Mouse (Mus musculus): ENCODE data around the gene Atxn1. TPM values are rescaled to one million over a fixed set of nuclear protein-coding genes. Genes with fewer than 3 reads are reported as not detected.
A peak's percentile ranks its signal among the peaks of the same experiment; 100 is the strongest.

Atxn1 gene
- polyA plus RNA-seq, 1 experiment, result 34.9 TPM

DNA sequence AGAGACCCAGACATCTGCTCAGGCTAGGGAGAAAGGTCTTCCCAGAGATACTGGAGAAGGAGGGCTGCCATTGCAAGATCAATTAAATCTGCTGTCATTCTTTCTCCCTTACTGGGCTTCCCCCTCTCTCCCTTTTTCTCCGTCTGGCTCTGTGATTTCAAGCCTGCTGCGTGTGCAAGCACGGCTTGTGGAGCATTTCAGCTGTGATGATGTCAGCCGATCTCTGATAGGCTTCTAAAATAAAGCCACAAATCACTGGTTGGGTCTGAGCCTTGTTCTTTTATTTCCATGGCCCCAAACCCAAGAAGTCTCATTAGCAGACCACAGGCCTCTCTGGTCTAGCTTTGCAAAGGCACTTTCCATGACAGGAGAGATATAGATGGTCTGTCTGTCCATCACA lies 399.9 kb downstream of the Atxn1 start:
- WGBS, result 83% methylated on average over 4 of the region's 4 CpGs
- Histone ChIP-seq H3K27ac (ENCODE audit: insufficient read depth, low read depth, low read length) (no peak overlapping the region), H3K4me3 (ENCODE audit: low read depth, low read length) (no peak overlapping the region), H3K27me3 (ENCODE audit: control insufficient read depth, insufficient read depth, low read length) (no peaks in the 10 kb centered on the region), H3K36me3 (ENCODE audit: control insufficient read depth, insufficient read depth, low read length) (peaks cover 15% of the 10 kb centered on the region), H3K4me1 (ENCODE audit: control insufficient read depth, insufficient read depth, insufficient read length, low read length) (no peaks in the 10 kb centered on the region)
- TF ChIP-seq CTCF (IDR thresholded peaks at IDR 0.05; ENCODE audit: extremely low read depth, insufficient read length, insufficient replicate concordance, low read depth, low read length) (no peak), POLR2A (IDR thresholded peaks at IDR 0.05; ENCODE audit: low read depth, low read length) (no peak)

DNA sequence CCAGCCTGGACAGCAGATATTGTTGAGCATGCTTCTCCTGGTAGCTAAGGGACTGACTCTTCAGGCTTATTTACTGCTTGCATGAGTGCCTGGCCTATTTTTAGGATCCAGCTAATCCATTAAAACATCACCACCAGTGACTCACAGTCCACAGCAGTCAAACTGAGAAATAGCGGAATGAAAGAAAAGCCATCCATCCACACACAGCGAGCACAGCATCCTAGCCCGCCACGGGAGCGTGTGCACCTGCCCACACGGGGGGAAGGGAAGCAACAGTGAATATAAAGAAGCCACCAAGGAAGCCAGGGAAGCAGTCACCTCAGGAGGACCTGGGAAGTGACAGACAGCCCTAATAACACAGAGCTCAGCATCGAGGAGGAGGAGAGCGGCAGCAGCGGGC lies 402.8 kb downstream of the Atxn1 start:
- Histone ChIP-seq H3K4me1 (ENCODE audit: control insufficient read depth, insufficient read depth, insufficient read length, low read length) (no peaks in the 10 kb centered on the region), H3K36me3 (ENCODE audit: control insufficient read depth, insufficient read depth, low read length) (peaks cover 10% of the 10 kb centered on the region), H3K27me3 (ENCODE audit: control insufficient read depth, insufficient read depth, low read length) (no peaks in the 10 kb centered on the region), H3K27ac (ENCODE audit: insufficient read depth, low read depth, low read length) (no peak overlapping the region), H3K4me3 (ENCODE audit: low read depth, low read length) (no peak overlapping the region)
- TF ChIP-seq CTCF (IDR thresholded peaks at IDR 0.05; ENCODE audit: extremely low read depth, insufficient read length, insufficient replicate concordance, low read depth, low read length) (no peak), POLR2A (IDR thresholded peaks at IDR 0.05; ENCODE audit: low read depth, low read length) (no peak)
- WGBS, result 83% methylated on average over 9 of the region's 9 CpGs

DNA sequence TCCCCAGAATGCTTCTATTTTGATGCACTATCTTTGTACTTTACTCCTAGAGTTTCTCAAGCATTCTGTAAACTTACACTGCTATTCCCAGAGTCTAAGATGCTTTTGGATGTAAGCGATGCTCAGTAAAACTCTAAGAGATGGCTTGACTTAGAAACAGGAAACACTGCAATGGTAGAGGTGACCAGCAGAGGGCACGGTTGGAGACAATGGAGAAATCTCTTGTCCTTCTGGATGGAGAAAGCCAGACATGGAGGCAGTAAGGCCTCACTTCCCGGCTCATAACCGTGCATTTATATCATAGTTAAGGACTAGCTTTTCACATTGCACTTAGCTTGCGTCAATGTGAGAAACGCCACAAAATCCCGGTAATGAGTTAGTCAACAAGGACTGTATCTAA lies 404.3 kb downstream of the Atxn1 start:
- Histone ChIP-seq H3K4me3 (ENCODE audit: low read depth, low read length) (no peak overlapping the region), H3K4me1 (ENCODE audit: control insufficient read depth, insufficient read depth, insufficient read length, low read length) (no peaks in the 10 kb centered on the region), H3K27me3 (ENCODE audit: control insufficient read depth, insufficient read depth, low read length) (no peaks in the 10 kb centered on the region), H3K36me3 (ENCODE audit: control insufficient read depth, insufficient read depth, low read length) (peaks cover 2% of the 10 kb centered on the region; the same call in 1 of the 2 replicates), H3K27ac (ENCODE audit: insufficient read depth, low read depth, low read length) (no peak overlapping the region)
- TF ChIP-seq CTCF (IDR thresholded peaks at IDR 0.05; ENCODE audit: extremely low read depth, insufficient read length, insufficient replicate concordance, low read depth, low read length) (0 out of 2 replicates have a peak, but pooled peaks have one; percentile 30), POLR2A (IDR thresholded peaks at IDR 0.05; ENCODE audit: low read depth, low read length) (no peak)
- WGBS, result 72% methylated on average over 7 of the region's 7 CpGs

DNA sequence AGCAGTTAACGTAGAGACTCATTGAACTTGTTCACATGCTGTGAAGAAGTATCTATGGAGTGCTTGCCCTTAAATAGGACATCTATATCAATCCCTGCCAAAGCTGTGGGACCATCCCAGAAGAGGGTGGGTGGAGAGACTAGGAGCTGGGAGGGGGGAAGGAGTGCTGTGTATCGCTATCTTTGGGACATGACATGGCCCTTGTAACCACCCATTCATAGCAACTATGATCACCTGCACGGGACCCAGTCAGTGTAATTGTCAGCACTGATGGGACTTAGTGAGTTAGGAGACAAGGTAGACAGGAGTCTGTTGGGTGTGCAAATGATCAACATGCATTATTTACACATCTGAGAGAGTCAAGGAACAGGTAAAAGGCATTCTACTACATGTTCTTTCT lies 405.6 kb downstream of the Atxn1 start:
- TF ChIP-seq CTCF (IDR thresholded peaks at IDR 0.05; ENCODE audit: extremely low read depth, insufficient read length, insufficient replicate concordance, low read depth, low read length) (no peak), POLR2A (IDR thresholded peaks at IDR 0.05; ENCODE audit: low read depth, low read length) (no peak)
- Histone ChIP-seq H3K27me3 (ENCODE audit: control insufficient read depth, insufficient read depth, low read length) (no peaks in the 10 kb centered on the region), H3K4me3 (ENCODE audit: low read depth, low read length) (no peak overlapping the region), H3K27ac (ENCODE audit: insufficient read depth, low read depth, low read length) (no peak overlapping the region), H3K36me3 (ENCODE audit: control insufficient read depth, insufficient read depth, low read length) (peaks cover 2% of the 10 kb centered on the region), H3K4me1 (ENCODE audit: control insufficient read depth, insufficient read depth, insufficient read length, low read length) (no peaks in the 10 kb centered on the region)
- 91% methylated on average over 3 of the region's 3 CpGs for WGBS

DNA sequence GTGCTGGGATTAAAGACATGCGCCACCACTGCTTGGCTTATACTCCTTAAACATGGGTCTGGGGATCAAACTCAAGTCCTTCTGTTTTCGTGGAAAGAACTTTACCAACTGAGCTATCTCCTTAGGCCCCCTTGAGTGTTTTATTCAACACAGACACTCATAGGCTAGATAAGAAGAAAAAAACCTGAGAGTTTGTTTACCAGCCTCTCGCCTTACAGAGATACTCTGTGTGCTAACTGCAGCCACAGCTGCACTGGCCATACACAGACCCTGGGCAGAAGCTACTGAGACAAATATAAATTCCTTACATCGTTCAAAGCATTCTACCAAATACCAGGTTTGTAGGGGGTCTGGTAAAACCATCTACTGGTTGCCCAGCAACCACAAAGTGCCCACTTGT lies 406.4 kb downstream of the Atxn1 start:
- Histone ChIP-seq H3K27ac (ENCODE audit: insufficient read depth, low read depth, low read length) (no peak overlapping the region), H3K4me3 (ENCODE audit: low read depth, low read length) (no peak overlapping the region), H3K36me3 (ENCODE audit: control insufficient read depth, insufficient read depth, low read length) (peaks cover 2% of the 10 kb centered on the region), H3K27me3 (ENCODE audit: control insufficient read depth, insufficient read depth, low read length) (no peaks in the 10 kb centered on the region), H3K4me1 (ENCODE audit: control insufficient read depth, insufficient read depth, insufficient read length, low read length) (no peaks in the 10 kb centered on the region)
- TF ChIP-seq CTCF (IDR thresholded peaks at IDR 0.05; ENCODE audit: extremely low read depth, insufficient read length, insufficient replicate concordance, low read depth, low read length), result no peak
- TF ChIP-seq POLR2A (IDR thresholded peaks at IDR 0.05; ENCODE audit: low read depth, low read length), result no peak
- 73% methylated on average over 4 of the region's 4 CpGs for WGBS

DNA sequence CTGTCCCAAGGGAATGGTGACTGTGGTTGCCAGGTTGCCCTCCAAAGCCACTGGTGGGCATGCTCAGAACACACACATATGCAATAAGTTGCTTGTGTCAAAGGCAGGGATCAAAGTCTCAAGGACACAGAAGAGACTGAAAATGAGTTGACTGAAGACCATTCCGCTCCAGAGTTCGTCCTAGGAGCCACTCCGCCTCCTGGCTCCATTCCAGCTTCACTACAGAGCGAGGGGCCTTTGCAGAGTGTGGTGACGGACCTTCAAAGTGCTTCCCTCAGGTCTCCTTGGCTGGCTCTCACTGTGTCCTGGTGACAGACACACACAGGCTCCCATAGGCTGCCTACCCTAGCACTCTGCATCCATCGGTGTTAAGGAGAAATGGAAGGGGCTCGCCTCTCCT lies 411.1 kb downstream of the Atxn1 start:
- H3K4me3 ChIP-seq (ENCODE audit: low read depth, low read length), result no peak overlapping the region
- H3K27me3 ChIP-seq (ENCODE audit: control insufficient read depth, insufficient read depth, low read length), result no peaks in the 10 kb centered on the region
- no peak for TF ChIP-seq POLR2A (IDR thresholded peaks at IDR 0.05; ENCODE audit: low read depth, low read length)
- no peak for TF ChIP-seq CTCF (IDR thresholded peaks at IDR 0.05; ENCODE audit: extremely low read depth, insufficient read length, insufficient replicate concordance, low read depth, low read length)
- peaks cover 5% of the 10 kb centered on the region for H3K36me3 ChIP-seq (ENCODE audit: control insufficient read depth, insufficient read depth, low read length)
- H3K27ac ChIP-seq (ENCODE audit: insufficient read depth, low read depth, low read length), result no peak overlapping the region
- WGBS, result 47% methylated on average over 7 of the region's 7 CpGs
- no peaks in the 10 kb centered on the region for H3K4me1 ChIP-seq (ENCODE audit: control insufficient read depth, insufficient read depth, insufficient read length, low read length)

DNA sequence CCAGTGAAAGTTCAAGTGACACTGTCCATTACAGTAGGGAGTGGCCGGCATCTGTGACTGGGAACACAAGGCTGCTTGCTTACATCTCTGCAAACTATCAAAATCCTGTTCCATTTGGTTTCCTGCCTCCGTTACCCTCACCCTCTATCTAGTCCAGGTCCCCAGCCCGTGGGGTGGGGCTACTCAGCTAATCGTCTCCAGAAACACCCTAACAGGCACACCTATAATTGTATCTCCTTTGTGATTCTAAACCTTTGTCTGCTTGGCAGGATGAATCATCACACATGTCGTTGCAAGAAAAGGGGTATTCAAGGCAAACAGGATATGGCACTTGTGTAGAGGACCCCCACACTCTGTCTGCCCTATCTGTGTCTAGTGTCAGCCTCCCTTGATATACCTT lies 417.3 kb downstream of the Atxn1 start:
- H3K36me3 ChIP-seq (ENCODE audit: control insufficient read depth, insufficient read depth, low read length), result peaks cover 3% of the 10 kb centered on the region; the same call in 1 of the 2 replicates
- H3K4me1 ChIP-seq (ENCODE audit: control insufficient read depth, insufficient read depth, insufficient read length, low read length), result no peaks in the 10 kb centered on the region
- no peak for TF ChIP-seq POLR2A (IDR thresholded peaks at IDR 0.05; ENCODE audit: low read depth, low read length)
- TF ChIP-seq CTCF (IDR thresholded peaks at IDR 0.05; ENCODE audit: extremely low read depth, insufficient read length, insufficient replicate concordance, low read depth, low read length), result no peak
- 66% methylated on average over 5 of the region's 5 CpGs for WGBS
- H3K27ac ChIP-seq (ENCODE audit: insufficient read depth, low read depth, low read length), result no peak overlapping the region
- H3K4me3 ChIP-seq (ENCODE audit: low read depth, low read length), result no peak overlapping the region
- H3K27me3 ChIP-seq (ENCODE audit: control insufficient read depth, insufficient read depth, low read length), result no peaks in the 10 kb centered on the region

DNA sequence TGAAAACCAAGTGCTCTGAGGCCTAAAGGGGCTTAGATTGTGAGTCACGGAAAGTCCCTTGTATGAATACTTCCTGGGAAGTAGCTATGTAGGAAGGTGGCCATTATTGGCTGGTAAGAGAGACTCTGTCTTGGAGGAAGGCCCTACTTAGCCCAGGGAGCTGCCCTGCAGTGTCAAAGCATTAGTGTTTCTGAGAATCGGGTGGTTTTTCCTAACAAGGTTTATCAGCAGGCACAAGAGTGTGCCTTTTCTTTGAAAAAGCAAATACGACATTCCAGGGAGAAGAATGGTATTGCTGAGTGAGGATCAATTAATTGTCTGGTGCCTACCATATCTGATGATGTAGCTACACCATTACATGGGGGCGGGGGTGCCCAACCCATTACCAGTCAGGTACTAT lies 417.9 kb downstream of the Atxn1 start:
- peaks cover 3% of the 10 kb centered on the region; the same call in 1 of the 2 replicates for H3K36me3 ChIP-seq (ENCODE audit: control insufficient read depth, insufficient read depth, low read length)
- H3K27me3 ChIP-seq (ENCODE audit: control insufficient read depth, insufficient read depth, low read length), result no peaks in the 10 kb centered on the region
- TF ChIP-seq CTCF (IDR thresholded peaks at IDR 0.05; ENCODE audit: extremely low read depth, insufficient read length, insufficient replicate concordance, low read depth, low read length), result no peak
- 79% methylated on average over 4 of the region's 4 CpGs for WGBS
- no peaks in the 10 kb centered on the region for H3K4me1 ChIP-seq (ENCODE audit: control insufficient read depth, insufficient read depth, insufficient read length, low read length)
- no peak overlapping the region for H3K4me3 ChIP-seq (ENCODE audit: low read depth, low read length)
- no peak overlapping the region for H3K27ac ChIP-seq (ENCODE audit: insufficient read depth, low read depth, low read length)
